Mouse (Mus musculus): Measurements from ENCODE around the gene Maob.

Gene Maob

DNA sequence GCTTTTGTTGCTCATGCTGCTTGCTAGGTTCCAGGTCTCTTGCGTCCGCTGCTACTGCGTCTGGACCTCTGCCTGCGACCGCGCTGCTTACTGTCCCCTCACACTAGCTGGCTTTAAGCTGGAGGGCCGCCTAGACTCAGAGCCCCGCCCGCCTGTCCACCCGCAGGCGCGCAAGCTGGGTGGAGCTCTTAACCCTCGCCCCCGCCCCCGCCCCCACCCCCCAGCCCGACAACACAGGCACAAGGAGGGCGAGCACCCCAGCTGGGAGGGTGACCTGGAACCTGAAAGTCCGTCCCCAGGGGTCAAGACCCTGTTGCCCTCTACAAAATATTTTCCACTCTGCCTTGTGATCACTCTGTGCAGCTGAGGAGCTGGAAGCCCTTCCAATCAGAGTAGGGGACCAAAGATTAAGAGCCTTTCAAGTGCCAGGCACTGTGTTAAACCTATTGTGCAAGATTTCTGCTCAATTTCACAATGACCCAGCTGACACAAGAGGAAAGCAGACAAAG, at the start of gene Maob:
TSS of gene Maob (minus strand) at position 106 of the 509 bp plus-strand sequence.
- peak; percentile 3 for DNase-seq

GRCm38 (mm10) chrX:16860244-16860643, 43.1 kb upstream of the Maob start:
- DNase-seq = no peak

DNA sequence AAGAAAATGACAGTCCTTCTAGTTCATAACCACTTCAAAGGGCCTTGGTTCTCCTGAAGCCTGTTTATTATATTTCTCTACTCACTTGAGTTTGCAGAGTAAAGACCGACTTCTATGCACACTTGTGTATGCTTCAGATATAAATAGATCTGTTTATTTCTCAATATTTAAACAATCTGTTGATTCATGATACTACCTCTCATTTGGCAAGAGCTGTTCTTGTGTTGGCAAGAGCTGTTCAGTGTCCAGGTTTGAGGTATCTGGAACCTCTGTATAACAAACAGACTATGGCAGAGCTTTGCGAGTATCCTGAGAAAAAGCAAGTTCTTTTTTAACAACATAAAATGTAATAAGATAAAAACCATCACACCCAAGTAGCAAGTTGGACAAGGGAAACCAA, 28.9 kb upstream of the Maob start:
- DNase-seq = no peak

DNA sequence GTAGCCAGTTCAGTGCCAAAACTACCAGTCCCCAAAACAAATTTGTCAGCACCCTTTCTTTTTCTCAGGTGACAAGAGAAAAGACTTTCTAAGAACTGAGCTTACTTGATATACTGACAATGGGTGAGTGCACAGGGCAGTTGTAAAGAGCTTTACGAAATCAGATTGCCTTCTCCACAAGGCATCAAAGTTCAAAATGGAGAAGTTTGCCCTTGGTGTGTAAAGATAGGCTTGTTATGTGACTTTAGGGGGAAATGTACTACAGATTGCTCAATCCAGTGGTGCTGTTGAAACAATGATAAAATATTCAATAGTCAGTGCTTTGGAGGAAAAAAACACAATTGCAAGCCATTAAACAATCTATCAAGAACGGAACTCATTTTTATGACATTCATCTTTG, 24.3 kb upstream of the Maob start:
- DNase-seq = no peak

DNA sequence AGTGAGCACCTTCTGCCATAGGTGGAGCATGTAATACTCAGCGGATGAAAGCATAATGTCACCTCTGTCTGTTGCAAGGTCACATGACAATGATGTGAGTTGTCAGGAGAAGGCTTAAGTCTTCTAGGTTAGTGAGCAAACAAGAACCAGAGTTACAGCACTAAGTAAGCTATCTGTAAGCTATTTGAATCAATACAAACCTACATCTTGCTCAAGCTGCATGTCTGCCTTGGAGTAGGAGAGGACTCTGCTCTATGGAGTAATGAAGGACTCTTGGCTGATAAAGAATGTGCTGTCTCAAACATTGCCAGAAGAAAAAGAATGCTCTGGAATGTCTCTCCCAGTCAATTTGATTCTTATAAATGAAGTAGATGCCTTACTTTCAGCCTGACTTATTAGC, 20.1 kb upstream of the Maob start:
- DNase-seq = no peak

- DNase-seq = no peak
Observed at GRCm38 (mm10) chrX:16836488-16837082, 19.4 kb upstream of the Maob start.

GRCm38 (mm10) chrX:16826028-16826427, 8.9 kb upstream of the Maob start:
- no peak for DNase-seq

GRCm38 (mm10) chrX:16815965-16816364, 1.2 kb downstream of the Maob start:
- DNase-seq = no peak

DNA sequence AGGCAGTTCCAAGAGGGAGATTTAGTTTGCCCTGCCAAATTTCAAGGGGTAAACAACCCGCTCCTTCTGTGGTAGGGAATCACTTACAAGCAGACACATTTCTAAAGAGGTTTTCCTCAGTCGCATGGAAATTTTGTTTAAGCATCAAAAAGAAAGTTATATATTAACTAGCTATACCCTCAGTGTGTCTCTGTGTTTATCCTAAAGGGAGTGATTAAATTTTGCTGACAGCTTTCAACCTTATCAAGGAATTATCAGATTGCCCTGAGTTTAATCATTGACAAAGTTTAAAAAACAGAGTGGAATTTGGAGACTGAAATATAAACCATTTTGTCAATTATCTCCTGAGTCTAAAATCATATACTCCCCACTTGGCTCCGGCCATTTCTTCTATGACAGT, 5.1 kb downstream of the Maob start:
- DNase-seq = no peak

DNA sequence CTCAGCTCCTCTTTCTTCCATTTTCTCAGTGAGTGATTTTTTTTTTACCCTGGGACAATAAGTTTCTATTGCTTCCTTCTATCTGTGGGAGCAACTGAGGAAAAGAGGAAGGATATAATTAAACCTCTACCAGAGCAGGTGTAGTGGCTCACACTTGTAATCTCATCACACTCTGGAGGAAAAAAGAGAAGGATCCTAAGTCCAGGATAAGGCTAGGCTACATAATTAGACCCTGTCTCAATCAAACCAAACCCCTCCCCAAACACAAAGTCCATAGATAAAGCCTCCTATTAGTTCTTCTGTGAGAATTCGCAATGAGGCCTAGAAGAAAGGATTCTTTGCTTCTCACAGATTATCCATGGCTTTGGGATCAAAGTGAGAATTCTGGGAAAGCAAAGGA, 49.7 kb downstream of the Maob start:
- DNase-seq = no peak

GRCm38 (mm10) chrX:16766156-16766555, 51.0 kb downstream of the Maob start:
- peak; percentile 15 for DNase-seq

GRCm38 (mm10) chrX:16761430-16761829, 55.7 kb downstream of the Maob start:
- DNase-seq = no peak

- DNase-seq = no peak
Observed at GRCm38 (mm10) chrX:16754761-16755160, 62.4 kb downstream of the Maob start.

- no peak for DNase-seq
Observed at GRCm38 (mm10) chrX:16748932-16749331, 68.2 kb downstream of the Maob start.

- DNase-seq = no peak
Observed at GRCm38 (mm10) chrX:16714033-16714432, 103.1 kb downstream of the Maob start.

DNA sequence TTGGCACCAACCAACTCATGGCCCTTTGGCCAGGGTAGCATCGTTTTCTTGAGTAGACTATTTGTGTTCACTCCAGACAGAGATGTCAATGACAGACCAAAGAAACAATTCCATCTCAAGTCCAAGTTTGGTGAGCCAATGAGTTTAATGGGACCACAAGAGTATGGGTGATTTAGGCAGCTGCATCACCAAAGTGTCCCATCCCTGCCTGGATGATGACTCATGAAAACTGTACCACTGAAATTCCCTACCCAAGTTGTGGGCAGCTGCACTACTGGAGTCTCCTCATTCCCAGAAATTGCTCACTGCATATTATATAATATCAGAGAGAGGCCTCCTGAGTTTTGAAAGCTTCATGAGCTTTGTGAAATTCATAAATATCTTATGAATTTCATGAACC, 111.1 kb downstream of the Maob start:
- no peak for DNase-seq

Data from right cerebral cortex, postnatal 25 days (tissue).